Mouse (Mus musculus) limb, embryonic 14.5 days (tissue): ENCODE data around the gene Hrasls5. TPM values are rescaled to one million over a fixed set of nuclear protein-coding genes. Genes with fewer than 3 reads are reported as not detected.

Source experiments
- ATAC-seq: fragments of 200-750 bp; cut with Nextera tagmentation; 2 replicates; pipeline ENCODE4 v1.8.0; 2017; ENCODE audit warnings: low read depth, moderate number of reproducible peaks, moderate TSS enrichment; ENCODE audit not compliant: low FRiP score
- DNase-seq: peaks from one replicate; pipeline ENCODE4 v3.0.0-alpha.2; 2015; ENCODE audit warnings: low spot score
- H3K27ac ChIP-seq: fragments of 300-500 bp; sonication (generic); replicated peaks from 2 replicates; pipeline ENCODE4 v1.5.1; 2014; ENCODE audit warnings: low read depth, mild to moderate bottlenecking, low read length, moderate library complexity, mixed read lengths
- H3K27me3 ChIP-seq: fragments of 300-500 bp; sonication (generic); 2 replicates; pipeline ENCODE4 v1.6.1; 2014; ENCODE audit warnings: low read length, mixed read lengths; ENCODE audit not compliant: control insufficient read depth, insufficient read depth
- H3K36me3 ChIP-seq: fragments of 300-500 bp; sonication (generic); 2 replicates; pipeline ENCODE4 v1.6.1; 2014; ENCODE audit warnings: mild to moderate bottlenecking, low read length, moderate library complexity, mixed read lengths; ENCODE audit not compliant: control insufficient read depth, insufficient read depth
- H3K4me1 ChIP-seq: fragments of 300-500 bp; sonication (generic); 2 replicates; pipeline ENCODE4 v1.6.1; 2014; ENCODE audit warnings: antibody characterized with exemption, low read length, mixed read lengths; ENCODE audit not compliant: control insufficient read depth, insufficient read depth
- H3K4me2 ChIP-seq: fragments of 300-500 bp; sonication (generic); replicated peaks from 2 replicates; pipeline ENCODE4 v1.6.1; 2014; ENCODE audit warnings: low read depth, mild to moderate bottlenecking, low read length, moderate library complexity; ENCODE audit not compliant: severe bottlenecking
- H3K4me3 ChIP-seq: fragments of 300-500 bp; sonication (generic); replicated peaks from 2 replicates; pipeline ENCODE4 v1.5.1; 2014; ENCODE audit warnings: low read length
- H3K9ac ChIP-seq: fragments of 300-500 bp; sonication (generic); 2 replicates; pipeline ENCODE4 v1.6.1; 2014; ENCODE audit warnings: mild to moderate bottlenecking, low read depth, low read length, moderate library complexity; ENCODE audit not compliant: severe bottlenecking
- H3K9me3 ChIP-seq: fragments of 300-500 bp; sonication (generic); 2 replicates; pipeline ENCODE4 v1.6.1; 2016; ENCODE audit warnings: low read length; ENCODE audit not compliant: control insufficient read depth
- POLR2A ChIP-seq: fragments of 200-500 bp; IDR thresholded peaks from 2 replicates; pipeline ENCODE4 v1.8.0; 2012; ENCODE audit warnings: inconsistent platforms, mild to moderate bottlenecking, moderate library complexity, borderline replicate concordance; ENCODE audit not compliant: insufficient read depth, insufficient read length; ENCODE audit errors: extremely low read depth
- WGBS: fragments of 180-500 bp; shearing (Covaris S2); extraction: QIAGEN DNeasy Blood & Tissue Kit; methylation state at CpG from one replicate; pipeline ENCODE4 v1.1.7; 2014; 5-methylcytosine and 5-hydroxymethylcytosine counted together
- polyA plus RNA-seq, 2 experiments: library from polyadenylated mRNA; depleted of rRNA in 1 of 2; stranded (reverse) in 1 of 2; unstranded in 1 of 2; fragments of >200 nt; fragmentation: Nextera tagmentation in 1 of 2; extraction: Ambion mirVana in 1 of 2; gene quantifications; 2 replicates each; pipeline versions ENCODE4 v1.2.1 to v1.2.3; 2012 to 2014

The Hrasls5 gene
- polyA plus RNA-seq, 2 experiments: not detected

DNA sequence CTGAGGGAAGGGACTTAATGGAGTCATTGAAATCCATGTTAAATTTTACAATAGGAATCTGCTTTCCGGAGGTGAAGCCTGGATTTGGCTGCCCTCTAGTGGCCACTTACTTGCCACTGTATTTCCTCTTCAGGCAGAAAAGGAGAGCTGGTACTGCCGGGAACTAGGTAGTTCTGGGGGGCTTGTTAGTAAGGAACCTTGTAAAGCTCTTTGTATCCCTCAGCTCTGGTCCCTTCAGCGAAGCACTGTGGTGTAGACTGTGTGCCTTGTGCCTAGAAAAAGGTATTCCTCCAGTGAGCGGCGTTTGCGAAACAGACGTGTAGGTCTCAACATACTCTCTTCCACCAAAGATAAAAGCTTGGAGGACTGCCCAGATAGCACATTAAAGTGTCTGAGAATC is 5.4 kb downstream of the Hrasls5 start:
- Histone ChIP-seq H3K4me3 (no peak overlapping the region), H3K4me1 (no peaks in the 10 kb centered on the region), H3K4me2 (no peak overlapping the region), H3K27ac (no peak overlapping the region), H3K9me3 (no peaks in the 10 kb centered on the region), H3K9ac (no peak overlapping the region), H3K36me3 (no peaks in the 10 kb centered on the region), H3K27me3 (0 out of 2 replicates have a peak, but pooled peaks cover under 1% of the 10 kb centered on the region)
- TF ChIP-seq POLR2A: no peak
- ATAC-seq (no peak), DNase-seq (peak; percentile 83)
- 31% methylated on average over 7 of the region's 7 CpGs for WGBS

DNA sequence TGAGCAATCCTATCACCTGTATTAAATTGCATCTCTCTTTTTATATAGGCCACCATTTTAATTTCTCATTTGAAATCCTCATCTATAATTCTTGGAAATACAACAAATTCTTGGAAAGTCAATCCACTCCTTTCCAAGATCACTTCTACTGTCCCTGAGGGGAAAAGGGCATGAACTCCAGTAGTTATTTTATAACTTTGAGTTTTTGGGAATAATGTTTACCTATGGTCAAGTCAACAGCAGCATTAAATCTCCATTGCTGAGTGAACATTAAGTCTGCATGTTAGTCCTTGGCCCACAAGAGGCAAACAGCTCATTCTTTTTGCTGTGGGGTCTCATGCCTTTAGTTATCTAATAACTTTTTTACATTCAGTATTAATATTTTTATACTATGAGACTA is 20.7 kb downstream of the Hrasls5 start:
- no peaks in the 10 kb centered on the region for H3K36me3 ChIP-seq
- DNase-seq (no peak), ATAC-seq (no peak)
- no peaks in the 10 kb centered on the region for H3K27me3 ChIP-seq
- no peaks in the 10 kb centered on the region for H3K9me3 ChIP-seq
- no peaks in the 10 kb centered on the region for H3K4me1 ChIP-seq
- H3K9ac ChIP-seq: no peak overlapping the region
- TF ChIP-seq POLR2A: no peak
- H3K27ac ChIP-seq: no peak overlapping the region
- H3K4me3 ChIP-seq: no peak overlapping the region
- H3K4me2 ChIP-seq: no peak overlapping the region

DNA sequence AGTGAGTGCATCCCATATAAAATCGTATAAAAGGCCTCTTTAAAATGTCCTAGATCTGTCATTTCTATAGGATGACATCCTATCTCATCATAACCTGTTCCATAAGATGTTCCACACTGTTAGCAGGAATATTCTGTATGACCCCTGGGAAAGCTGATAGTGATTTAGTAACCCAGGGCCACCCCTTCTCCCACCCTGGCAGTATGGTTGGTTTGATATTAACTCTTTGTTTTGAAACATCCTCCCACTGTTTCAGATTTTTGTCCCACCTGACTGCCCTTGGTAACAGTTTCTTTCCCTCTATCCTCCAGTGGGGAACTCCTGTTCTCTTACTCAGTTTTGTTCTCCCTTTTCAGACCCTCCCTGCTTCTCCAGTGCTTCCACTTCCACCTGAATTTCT is 21.4 kb downstream of the Hrasls5 start:
- 73% methylated on average over 1 of the region's 1 CpGs for WGBS

DNA sequence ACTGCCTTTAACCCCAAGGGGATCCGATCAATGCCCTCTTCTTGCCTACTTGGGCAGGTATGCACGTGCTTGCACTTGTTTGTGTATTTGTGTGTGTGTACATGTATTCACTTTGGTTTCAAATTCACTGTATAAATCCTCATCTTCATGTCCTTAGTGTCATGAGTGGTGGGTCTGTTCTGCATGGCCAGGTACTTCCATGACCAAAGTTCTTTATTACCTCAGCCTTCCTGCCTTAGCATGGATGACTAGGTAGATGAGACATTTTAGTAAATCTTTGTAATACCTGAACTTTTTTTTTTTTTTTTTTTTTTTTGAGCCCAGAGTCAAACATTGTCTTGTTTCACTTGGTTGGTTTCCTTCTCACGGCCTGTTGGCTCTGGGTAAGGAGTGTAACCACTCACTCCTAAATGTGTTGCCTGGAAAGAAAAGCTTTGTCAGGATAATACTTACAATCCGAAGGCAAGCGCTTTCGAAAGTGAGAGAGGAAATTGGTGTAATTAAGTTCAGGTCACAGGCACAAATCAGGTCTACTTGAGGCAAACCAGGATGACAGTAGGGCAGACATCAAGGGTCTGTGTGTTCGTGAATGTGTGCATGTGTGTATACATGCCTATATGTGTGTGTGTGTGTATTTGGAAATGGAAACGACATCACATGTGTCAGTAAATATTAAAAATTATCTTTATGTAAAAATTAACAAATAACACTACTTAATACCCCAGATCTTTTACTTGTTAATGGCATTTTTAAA is 36.7 kb downstream of the Hrasls5 start:
- WGBS: 77% methylated on average over 8 of the region's 8 CpGs
- ATAC-seq: no peak

More for the DNA sequence above, 21.4 kb downstream of the Hrasls5 start:
- H3K27me3 ChIP-seq: no peaks in the 10 kb centered on the region
- no peaks in the 10 kb centered on the region for H3K36me3 ChIP-seq
- no peak overlapping the region for H3K27ac ChIP-seq
- H3K4me3 ChIP-seq: no peak overlapping the region
- H3K4me1 ChIP-seq: no peaks in the 10 kb centered on the region
- no peak overlapping the region for H3K4me2 ChIP-seq
- no peak for ATAC-seq
- no peak for TF ChIP-seq POLR2A
- no peak for DNase-seq
- no peaks in the 10 kb centered on the region for H3K9me3 ChIP-seq
- H3K9ac ChIP-seq: no peak overlapping the region

DNA sequence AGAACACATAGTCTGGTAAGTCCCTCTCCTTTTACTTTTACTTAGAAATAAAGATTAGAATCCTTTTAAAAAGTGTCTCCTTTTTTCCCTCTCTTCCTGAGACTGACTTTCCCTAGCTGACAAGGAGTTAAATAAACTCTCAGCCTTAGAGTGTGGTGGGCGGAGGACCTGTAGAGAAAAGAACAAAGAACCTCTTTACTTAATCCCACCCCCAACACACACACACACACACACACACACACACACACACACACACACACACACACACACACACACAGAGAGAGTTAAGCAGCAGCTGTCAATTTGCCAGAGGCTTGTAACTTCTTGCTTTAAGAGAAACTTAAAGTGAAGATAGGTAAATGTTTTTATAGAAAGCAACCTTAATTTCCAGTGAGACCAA is 59.7 kb downstream of the Hrasls5 start:
- DNase-seq (peak; percentile 6), ATAC-seq (no peak)
- H3K9ac ChIP-seq: no peak overlapping the region
- H3K4me1 ChIP-seq: no peaks in the 10 kb centered on the region
- H3K36me3 ChIP-seq: no peaks in the 10 kb centered on the region
- 35% methylated on average over 1 of the region's 1 CpGs for WGBS
- H3K27me3 ChIP-seq: no peaks in the 10 kb centered on the region
- no peaks in the 10 kb centered on the region for H3K9me3 ChIP-seq
- no peak overlapping the region for H3K27ac ChIP-seq
- H3K4me2 ChIP-seq: no peak overlapping the region
- TF ChIP-seq POLR2A: no peak
- no peak overlapping the region for H3K4me3 ChIP-seq

More for the DNA sequence above, 36.7 kb downstream of the Hrasls5 start:
- Histone ChIP-seq H3K4me2 (no peak overlapping the region), H3K9ac (no peak overlapping the region), H3K4me3 (no peak overlapping the region), H3K27ac (no peak overlapping the region), H3K9me3 (no peaks in the 10 kb centered on the region), H3K4me1 (no peaks in the 10 kb centered on the region), H3K36me3 (no peaks in the 10 kb centered on the region), H3K27me3 (no peaks in the 10 kb centered on the region)
- DNase-seq: no peak
- TF ChIP-seq POLR2A: no peak
